Mouse (Mus musculus): Measurements from ENCODE around the gene Usp35. TPM values are rescaled to one million over a fixed set of nuclear protein-coding genes. Genes with fewer than 3 reads are reported as not detected.

Usp35 gene
- polyA plus RNA-seq, 1 experiment from 2014 or later = 2.4 TPM

GRCm38 (mm10) chr7:97338593-97338992 is 6.8 kb upstream of the Usp35 start:
- Histone ChIP-seq H3K36me3 (ENCODE audit: inconsistent target) (no peaks in the 10 kb centered on the region), H3K27ac (no peak overlapping the region), H3K4me3 (ENCODE audit: inconsistent target) (no peak overlapping the region), H3K79me2 (ENCODE audit: inconsistent target) (peaks cover 9% of the 10 kb centered on the region; the same call in 1 of the 2 replicates)
- WGBS (ENCODE audit: missing documents) = 79% methylated on average over 4 of the region's 4 CpGs

- Histone ChIP-seq H3K36me3 (ENCODE audit: inconsistent target) (no peaks in the 10 kb centered on the region), H3K79me2 (ENCODE audit: inconsistent target) (peaks cover 18% of the 10 kb centered on the region; the same call in 1 of the 2 replicates), H3K4me3 (ENCODE audit: inconsistent target) (no peak overlapping the region), H3K27ac (peak overlapping the region; percentile 77)
- WGBS (ENCODE audit: missing documents) = 20% methylated on average over 1 of the region's 1 CpGs
Observed at GRCm38 (mm10) chr7:97336678-97337077, 4.9 kb upstream of the Usp35 start.

- WGBS (ENCODE audit: missing documents) = 75% methylated on average over 2 of the region's 2 CpGs
- Histone ChIP-seq H3K27ac (no peak overlapping the region), H3K79me2 (ENCODE audit: inconsistent target) (peaks cover 18% of the 10 kb centered on the region; the same call in 1 of the 2 replicates), H3K4me3 (ENCODE audit: inconsistent target) (no peak overlapping the region), H3K36me3 (ENCODE audit: inconsistent target) (no peaks in the 10 kb centered on the region; the same call in 1 of the 2 replicates)
Observed at GRCm38 (mm10) chr7:97334406-97334805, 2.6 kb upstream of the Usp35 start.

- WGBS (ENCODE audit: missing documents) = 71% methylated on average over 6 of the region's 6 CpGs
- H3K4me3 ChIP-seq (ENCODE audit: inconsistent target) = peak overlapping the region; percentile 80
- no peaks in the 10 kb centered on the region; the same call in 1 of the 2 replicates for H3K36me3 ChIP-seq (ENCODE audit: inconsistent target)
- peaks cover 18% of the 10 kb centered on the region; the same call in 1 of the 2 replicates for H3K79me2 ChIP-seq (ENCODE audit: inconsistent target)
- peak overlapping the region; percentile 52; the same call in 1 of the 2 replicates for H3K27ac ChIP-seq
Observed at GRCm38 (mm10) chr7:97333113-97333898, 1.5 kb upstream of the Usp35 start.

GRCm38 (mm10) chr7:97332667-97333041 is 834 bp upstream of the Usp35 start:
- H3K36me3 ChIP-seq (ENCODE audit: inconsistent target) = no peaks in the 10 kb centered on the region; the same call in 1 of the 2 replicates
- H3K4me3 ChIP-seq (ENCODE audit: inconsistent target) = peak overlapping the region; percentile 80
- 5% methylated on average over 9 of the region's 9 CpGs for WGBS (ENCODE audit: missing documents)
- peaks cover 14% of the 10 kb centered on the region; the same call in 1 of the 2 replicates for H3K79me2 ChIP-seq (ENCODE audit: inconsistent target)
- peak overlapping the region; percentile 52 for H3K27ac ChIP-seq

GRCm38 (mm10) chr7:97330931-97331645 is 732 bp downstream of the Usp35 start:
- WGBS (ENCODE audit: missing documents) = 71% methylated on average over 11 of the region's 11 CpGs
- Histone ChIP-seq H3K79me2 (ENCODE audit: inconsistent target) (peaks cover 9% of the 10 kb centered on the region; the same call in 1 of the 2 replicates), H3K27ac (no peak overlapping the region), H3K4me3 (ENCODE audit: inconsistent target) (peak overlapping the region; percentile 62), H3K36me3 (ENCODE audit: inconsistent target) (no peaks in the 10 kb centered on the region; the same call in 1 of the 2 replicates)

GRCm38 (mm10) chr7:97329676-97330075 is 2.1 kb downstream of the Usp35 start:
- peaks cover 9% of the 10 kb centered on the region; the same call in 1 of the 2 replicates for H3K79me2 ChIP-seq (ENCODE audit: inconsistent target)
- H3K36me3 ChIP-seq (ENCODE audit: inconsistent target) = peaks cover 3% of the 10 kb centered on the region; the same call in 1 of the 2 replicates
- 89% methylated on average over 3 of the region's 3 CpGs for WGBS (ENCODE audit: missing documents)
- H3K27ac ChIP-seq = no peak overlapping the region
- no peak overlapping the region for H3K4me3 ChIP-seq (ENCODE audit: inconsistent target)

- WGBS (ENCODE audit: missing documents) = 92% methylated on average over 13 of the region's 13 CpGs
- H3K27ac ChIP-seq = no peak overlapping the region
- peaks cover 9% of the 10 kb centered on the region; the same call in 1 of the 2 replicates for H3K79me2 ChIP-seq (ENCODE audit: inconsistent target)
- H3K4me3 ChIP-seq (ENCODE audit: inconsistent target) = no peak overlapping the region
- H3K36me3 ChIP-seq (ENCODE audit: inconsistent target) = peaks cover 9% of the 10 kb centered on the region; the same call in 1 of the 2 replicates
Observed at GRCm38 (mm10) chr7:97328891-97329588, 2.8 kb downstream of the Usp35 start.

- 88% methylated on average over 4 of the region's 4 CpGs for WGBS (ENCODE audit: missing documents)
- H3K36me3 ChIP-seq (ENCODE audit: inconsistent target) = peaks cover 17% of the 10 kb centered on the region; the same call in 1 of the 2 replicates
- H3K4me3 ChIP-seq (ENCODE audit: inconsistent target) = no peak overlapping the region
- peaks cover under 1% of the 10 kb centered on the region; the same call in 1 of the 2 replicates for H3K79me2 ChIP-seq (ENCODE audit: inconsistent target)
- H3K27ac ChIP-seq = no peak overlapping the region
Observed at GRCm38 (mm10) chr7:97327376-97327775, 4.4 kb downstream of the Usp35 start.

- WGBS (ENCODE audit: missing documents) = 30% methylated on average over 88 of the region's 96 CpGs
- Histone ChIP-seq H3K27ac (no peak overlapping the region), H3K36me3 (ENCODE audit: inconsistent target) (peaks cover 34% of the 10 kb centered on the region), H3K4me3 (ENCODE audit: inconsistent target) (no peak overlapping the region), H3K79me2 (ENCODE audit: inconsistent target) (no peaks in the 10 kb centered on the region)
Observed at GRCm38 (mm10) chr7:97325156-97325985, 6.4 kb downstream of the Usp35 start.

- WGBS (ENCODE audit: missing documents) = 92% methylated on average over 8 of the region's 8 CpGs
- peaks cover 44% of the 10 kb centered on the region for H3K36me3 ChIP-seq (ENCODE audit: inconsistent target)
- H3K27ac ChIP-seq = no peak overlapping the region
- no peaks in the 10 kb centered on the region for H3K79me2 ChIP-seq (ENCODE audit: inconsistent target)
- H3K4me3 ChIP-seq (ENCODE audit: inconsistent target) = no peak overlapping the region
Observed at GRCm38 (mm10) chr7:97324342-97324741, 7.5 kb downstream of the Usp35 start.

- WGBS (ENCODE audit: missing documents) = 83% methylated on average over 3 of the region's 3 CpGs
- Histone ChIP-seq H3K4me3 (ENCODE audit: inconsistent target) (no peak overlapping the region), H3K36me3 (ENCODE audit: inconsistent target) (peaks cover 52% of the 10 kb centered on the region), H3K79me2 (ENCODE audit: inconsistent target) (no peaks in the 10 kb centered on the region), H3K27ac (no peak overlapping the region)
Observed at GRCm38 (mm10) chr7:97317706-97318105, 14.1 kb downstream of the Usp35 start.

GRCm38 (mm10) chr7:97315656-97316055 is 16.2 kb downstream of the Usp35 start:
- Histone ChIP-seq H3K79me2 (ENCODE audit: inconsistent target) (no peaks in the 10 kb centered on the region), H3K27ac (no peak overlapping the region), H3K4me3 (ENCODE audit: inconsistent target) (no peak overlapping the region), H3K36me3 (ENCODE audit: inconsistent target) (peaks cover 57% of the 10 kb centered on the region)
- WGBS (ENCODE audit: missing documents) = 83% methylated on average over 6 of the region's 6 CpGs
